Mouse (Mus musculus): Measurements from ENCODE around the gene Epdr1. TPM values are rescaled to one million over a fixed set of nuclear protein-coding genes. Genes with fewer than 3 reads are reported as not detected.
"Not testable (repeated sequence)": the region's sequence is repeated elsewhere in the genome, so short reads cannot be mapped to it uniquely, and the experiment has no call there.

Gene Epdr1
- polyA plus RNA-seq, 1 experiment from 2014 or later = 9.5 TPM

- no peaks in the 10 kb centered on the region for H3K4me1 ChIP-seq (ENCODE audit: control insufficient read depth, low read depth, low read length)
- no peaks in the 10 kb centered on the region for H3K36me3 ChIP-seq (ENCODE audit: control insufficient read depth, insufficient read depth)
- H3K4me2 ChIP-seq (ENCODE audit: low read depth, low read length) = no peak overlapping the region
- no peak overlapping the region for H3K27ac ChIP-seq (ENCODE audit: low read length)
- 64% methylated on average over 3 of the region's 3 CpGs for WGBS (ENCODE audit: insufficient replicate concordance)
- no peak overlapping the region for H3K9ac ChIP-seq (ENCODE audit: low read depth, low read length)
- no peak overlapping the region for H3K4me3 ChIP-seq (ENCODE audit: low read depth, low read length)
- no peaks in the 10 kb centered on the region for H3K9me3 ChIP-seq (replicated peaks; ENCODE audit: control insufficient read depth, low read length)
- H3K27me3 ChIP-seq (ENCODE audit: control insufficient read depth, insufficient read depth, low read depth, low read length) = no peaks in the 10 kb centered on the region
- no peak for ATAC-seq (ENCODE audit: low read depth)
These were observed 28.5 kb downstream of the Epdr1 start for GRCm38 (mm10) chr13:19590996-19591759.

DNA sequence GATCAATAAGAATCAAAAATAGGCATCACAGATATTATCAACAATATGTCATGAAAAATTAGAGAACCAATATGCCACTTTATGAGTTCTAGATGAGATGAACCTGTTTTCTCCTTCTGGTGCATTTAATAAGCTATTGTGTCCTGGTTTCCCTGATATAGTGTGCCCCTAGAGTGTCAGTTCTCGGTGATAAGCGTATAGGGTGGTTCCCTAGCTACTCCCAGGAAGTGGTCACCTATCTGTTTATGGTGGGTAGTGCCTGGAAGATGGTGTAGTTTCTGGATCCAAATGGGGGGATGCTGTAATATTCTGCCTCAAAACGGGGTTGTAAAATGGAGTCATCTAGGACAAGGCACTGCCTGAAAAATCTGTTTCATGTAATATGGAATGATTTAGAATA lies 43.8 kb downstream of the Epdr1 start:
- WGBS (ENCODE audit: insufficient replicate concordance) = 34% methylated on average over 3 of the region's 3 CpGs

GRCm38 (mm10) chr13:19574723-19575122 lies 45.0 kb downstream of the Epdr1 start:
- not testable (repeated sequence) for H3K27ac ChIP-seq (ENCODE audit: low read length)
- ATAC-seq (ENCODE audit: low read depth) = 0 out of 2 replicates have a peak, but pooled peaks have one; percentile 11

More for the DNA sequence above, 43.8 kb downstream of the Epdr1 start:
- H3K4me1 ChIP-seq (ENCODE audit: control insufficient read depth, low read depth, low read length) = peaks cover 8% of the 10 kb centered on the region
- no peaks in the 10 kb centered on the region for H3K9me3 ChIP-seq (replicated peaks; ENCODE audit: control insufficient read depth, low read length)
- no peak overlapping the region for H3K9ac ChIP-seq (ENCODE audit: low read depth, low read length)
- peak; percentile 93 for ATAC-seq (ENCODE audit: low read depth)
- no peak overlapping the region for H3K4me2 ChIP-seq (ENCODE audit: low read depth, low read length)
- no peaks in the 10 kb centered on the region for H3K36me3 ChIP-seq (ENCODE audit: control insufficient read depth, insufficient read depth)
- no peak overlapping the region for H3K27ac ChIP-seq (ENCODE audit: low read length)
- no peaks in the 10 kb centered on the region for H3K27me3 ChIP-seq (ENCODE audit: control insufficient read depth, insufficient read depth, low read depth, low read length)
- H3K4me3 ChIP-seq (ENCODE audit: low read depth, low read length) = no peak overlapping the region

GRCm38 (mm10) chr13:19570166-19570565 lies 49.6 kb downstream of the Epdr1 start:
- not testable (repeated sequence) for H3K36me3 ChIP-seq (ENCODE audit: control insufficient read depth, insufficient read depth); H3K27ac ChIP-seq (ENCODE audit: low read length); H3K4me2 ChIP-seq (ENCODE audit: low read depth, low read length); ATAC-seq (ENCODE audit: low read depth); H3K4me3 ChIP-seq (ENCODE audit: low read depth, low read length); H3K9ac ChIP-seq (ENCODE audit: low read depth, low read length); H3K9me3 ChIP-seq (replicated peaks; ENCODE audit: control insufficient read depth, low read length); H3K4me1 ChIP-seq (ENCODE audit: control insufficient read depth, low read depth, low read length); H3K27me3 ChIP-seq (ENCODE audit: control insufficient read depth, insufficient read depth, low read depth, low read length)

More at GRCm38 (mm10) chr13:19574723-19575122, 45.0 kb downstream of the Epdr1 start:
- not testable (repeated sequence) for H3K27me3 ChIP-seq (ENCODE audit: control insufficient read depth, insufficient read depth, low read depth, low read length); H3K4me2 ChIP-seq (ENCODE audit: low read depth, low read length); H3K9me3 ChIP-seq (replicated peaks; ENCODE audit: control insufficient read depth, low read length); H3K9ac ChIP-seq (ENCODE audit: low read depth, low read length); H3K36me3 ChIP-seq (ENCODE audit: control insufficient read depth, insufficient read depth); H3K4me1 ChIP-seq (ENCODE audit: control insufficient read depth, low read depth, low read length); H3K4me3 ChIP-seq (ENCODE audit: low read depth, low read length)
- WGBS (ENCODE audit: insufficient replicate concordance) = 32% methylated on average over 2 of the region's 2 CpGs

- Histone ChIP-seq H3K27ac (ENCODE audit: low read length) (no peak overlapping the region), H3K9me3 (replicated peaks; ENCODE audit: control insufficient read depth, low read length) (no peaks in the 10 kb centered on the region), H3K4me3 (ENCODE audit: low read depth, low read length) (no peak overlapping the region), H3K4me1 (ENCODE audit: control insufficient read depth, low read depth, low read length) (no peaks in the 10 kb centered on the region), H3K9ac (ENCODE audit: low read depth, low read length) (no peak overlapping the region), H3K36me3 (ENCODE audit: control insufficient read depth, insufficient read depth) (no peaks in the 10 kb centered on the region), H3K4me2 (ENCODE audit: low read depth, low read length) (no peak overlapping the region), H3K27me3 (ENCODE audit: control insufficient read depth, insufficient read depth, low read depth, low read length) (no peaks in the 10 kb centered on the region)
- WGBS (ENCODE audit: insufficient replicate concordance) = 67% methylated on average over 1 of the region's 1 CpGs
- ATAC-seq (ENCODE audit: low read depth) = no peak
These were observed 57.2 kb downstream of the Epdr1 start for GRCm38 (mm10) chr13:19562510-19562909.

DNA sequence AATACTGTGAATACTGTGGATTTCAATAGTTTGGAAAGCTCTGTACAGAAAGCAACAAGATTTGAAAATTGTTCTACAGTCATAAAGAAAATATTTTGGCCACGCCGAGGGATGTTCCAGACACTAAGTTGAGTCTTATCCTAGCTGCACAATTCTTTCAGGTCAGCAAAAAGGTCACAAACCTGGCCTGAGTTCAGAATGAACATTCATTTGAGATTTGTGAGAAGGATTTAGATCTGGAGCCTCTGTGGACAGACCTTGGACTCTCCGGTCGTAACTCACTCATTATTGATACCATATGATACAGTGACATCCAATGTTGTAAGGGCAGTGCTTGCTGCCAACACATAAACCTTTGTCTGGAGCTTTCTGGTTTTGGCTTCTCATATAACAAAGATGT lies 64.3 kb downstream of the Epdr1 start:
- 82% methylated on average over 4 of the region's 4 CpGs for WGBS (ENCODE audit: insufficient replicate concordance)
- Histone ChIP-seq H3K9me3 (replicated peaks; ENCODE audit: control insufficient read depth, low read length) (no peaks in the 10 kb centered on the region), H3K27me3 (ENCODE audit: control insufficient read depth, insufficient read depth, low read depth, low read length) (no peaks in the 10 kb centered on the region), H3K36me3 (ENCODE audit: control insufficient read depth, insufficient read depth) (no peaks in the 10 kb centered on the region), H3K27ac (ENCODE audit: low read length) (no peak overlapping the region), H3K9ac (ENCODE audit: low read depth, low read length) (no peak overlapping the region), H3K4me1 (ENCODE audit: control insufficient read depth, low read depth, low read length) (no peaks in the 10 kb centered on the region), H3K4me2 (ENCODE audit: low read depth, low read length) (no peak overlapping the region), H3K4me3 (ENCODE audit: low read depth, low read length) (no peak overlapping the region)
- no peak for ATAC-seq (ENCODE audit: low read depth)

Other genes with a start within 250 kb of the Epdr1 start
- gene Stard3nl, start 224.1 kb downstream of the Epdr1 start, polyA plus RNA-seq (2015; fragmentation: Nextera tagmentation; extraction: Ambion mirVana) = 22.2 and 23.0 TPM in 2 replicates
- 0.22 and 0.40 TPM in 2 replicates for gene Sfrp4, start 3.2 kb upstream of the Epdr1 start, polyA plus RNA-seq (2015; fragmentation: Nextera tagmentation; extraction: Ambion mirVana)
- gene Nme8, start 77.9 kb upstream of the Epdr1 start, polyA plus RNA-seq (2015; fragmentation: Nextera tagmentation; extraction: Ambion mirVana) = not detected in 2 replicates
- gene Gpr141, start 204.3 kb upstream of the Epdr1 start, polyA plus RNA-seq (2015; fragmentation: Nextera tagmentation; extraction: Ambion mirVana) = 4.1 and 4.3 TPM in 2 replicates